Mouse (Mus musculus) spleen, adult 12 weeks (tissue): ENCODE data around the gene Adamts13.

ENCODE experiments used
- DNase-seq: peaks from one replicate; pipeline ENCODE4 v3.0.0; 2022; ENCODE audit warnings: low spot score

Adamts13 gene

DNA sequence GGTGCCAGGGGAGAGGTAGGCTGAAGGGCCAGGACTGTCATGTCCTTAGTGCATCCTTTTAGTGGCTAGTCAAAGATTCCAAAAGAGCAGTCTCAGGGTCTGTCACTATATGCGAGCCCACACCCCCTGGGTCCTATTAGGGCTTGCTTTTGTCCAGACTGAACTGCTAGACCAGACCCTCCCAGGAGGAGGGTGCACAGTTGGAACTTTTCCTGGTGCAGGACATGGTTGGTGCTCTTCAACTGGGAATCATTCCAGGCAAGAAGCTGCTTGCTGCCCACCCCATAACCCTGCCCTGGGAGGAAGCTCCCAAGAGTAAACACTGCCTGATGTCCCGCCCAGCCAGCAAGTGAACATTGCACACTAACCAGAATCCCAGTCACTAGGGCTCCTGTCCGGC is at the start of gene Adamts13:
Gene Adamts13 (plus strand): TSS at position 301 of the 400 bp plus-strand sequence.
- DNase-seq, result no peak

DNA sequence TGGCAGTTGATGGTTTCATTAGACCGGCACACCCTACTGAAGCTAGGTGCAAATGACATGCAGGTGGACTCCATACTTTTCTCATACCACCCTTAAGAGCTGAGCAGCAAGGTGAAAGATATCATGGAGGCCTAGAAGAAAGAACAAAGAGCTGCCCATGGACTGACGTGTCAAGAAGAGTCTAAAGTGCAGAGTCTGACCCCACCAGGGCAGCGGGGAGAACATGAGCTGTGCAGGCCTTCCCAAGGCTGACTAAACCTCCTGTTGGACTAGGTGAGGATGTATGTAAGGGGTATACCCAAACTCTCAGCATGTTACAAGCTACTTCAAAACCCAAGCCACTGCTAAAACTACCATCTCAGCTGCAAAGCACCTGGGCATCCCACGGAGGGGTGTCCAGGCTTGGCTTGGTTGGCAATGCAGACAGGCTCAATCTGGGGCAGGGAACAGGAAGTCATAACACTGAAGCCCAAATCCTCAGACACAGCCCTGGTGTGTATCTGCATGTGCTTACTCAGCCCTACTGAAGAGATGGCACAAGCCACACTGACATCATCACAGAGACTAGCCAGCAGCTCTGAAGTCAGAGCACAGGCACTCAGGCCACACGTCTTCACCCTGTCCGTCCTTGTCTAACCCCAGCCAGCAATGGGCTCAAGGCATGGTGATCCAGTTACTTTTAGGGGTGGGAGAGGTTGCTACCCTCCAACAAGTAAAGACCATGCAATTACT is 45.3 kb upstream of the Adamts13 start:
- DNase-seq, result no peak

DNA sequence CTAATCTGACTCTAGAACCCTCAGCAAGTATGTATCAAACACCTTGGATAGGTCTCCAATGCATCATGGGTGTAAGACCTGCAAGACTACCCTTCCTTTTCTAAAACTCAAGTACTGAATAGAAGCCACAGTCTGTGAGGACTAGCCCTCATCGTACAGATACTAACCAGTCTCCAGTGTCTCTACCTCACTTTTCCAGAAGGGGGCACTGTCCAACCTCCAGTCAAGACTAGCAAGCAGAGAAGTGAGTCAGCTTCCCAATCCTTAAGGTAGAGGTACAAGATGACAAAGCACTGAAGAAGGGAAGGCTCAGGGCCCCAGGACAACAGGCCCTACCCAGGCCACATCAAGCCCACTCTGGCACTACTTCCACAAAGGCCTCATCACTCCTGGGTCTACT is 42.8 kb upstream of the Adamts13 start:
- peak; percentile 51 for DNase-seq

DNA sequence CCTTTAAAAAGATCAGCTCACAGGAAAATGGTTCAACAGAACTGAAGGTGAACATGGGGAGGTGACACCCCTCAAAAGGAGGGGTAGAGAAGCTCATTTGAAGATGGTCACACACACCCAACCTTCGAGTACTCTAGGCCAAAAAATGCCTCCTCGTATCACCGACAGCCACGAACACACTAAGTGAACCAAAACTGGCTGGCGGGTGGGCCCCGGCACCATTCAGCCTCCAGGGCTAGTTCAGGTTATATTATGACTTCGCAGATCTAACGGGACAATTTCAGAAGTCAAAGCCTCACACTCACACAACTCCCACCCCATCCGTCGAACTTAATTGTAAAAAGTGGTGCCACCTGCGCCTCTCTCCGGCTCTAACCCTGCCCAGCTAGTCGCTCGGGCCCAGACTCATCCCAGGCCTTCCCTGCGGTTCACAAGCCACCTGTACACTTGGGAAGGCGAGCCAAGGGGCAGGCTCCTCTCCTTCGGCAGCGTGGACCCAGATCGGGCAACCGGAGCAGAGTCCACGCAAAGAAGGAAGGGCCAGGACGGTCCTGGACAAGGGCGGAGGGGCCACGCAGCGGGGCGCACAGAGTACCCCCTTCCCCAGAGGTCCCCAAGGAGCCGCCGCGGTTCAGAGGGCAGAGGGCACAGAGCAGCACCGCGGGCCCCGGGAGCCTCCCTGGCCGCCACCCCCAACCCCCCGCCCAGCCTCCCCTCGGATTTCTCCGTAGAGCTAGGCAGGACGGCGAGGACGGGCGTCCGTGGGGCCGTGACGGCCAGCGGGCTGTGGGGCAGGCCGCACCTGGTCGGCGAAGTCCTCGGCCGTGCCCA is 40.5 kb upstream of the Adamts13 start:
- DNase-seq, result no peak

DNA sequence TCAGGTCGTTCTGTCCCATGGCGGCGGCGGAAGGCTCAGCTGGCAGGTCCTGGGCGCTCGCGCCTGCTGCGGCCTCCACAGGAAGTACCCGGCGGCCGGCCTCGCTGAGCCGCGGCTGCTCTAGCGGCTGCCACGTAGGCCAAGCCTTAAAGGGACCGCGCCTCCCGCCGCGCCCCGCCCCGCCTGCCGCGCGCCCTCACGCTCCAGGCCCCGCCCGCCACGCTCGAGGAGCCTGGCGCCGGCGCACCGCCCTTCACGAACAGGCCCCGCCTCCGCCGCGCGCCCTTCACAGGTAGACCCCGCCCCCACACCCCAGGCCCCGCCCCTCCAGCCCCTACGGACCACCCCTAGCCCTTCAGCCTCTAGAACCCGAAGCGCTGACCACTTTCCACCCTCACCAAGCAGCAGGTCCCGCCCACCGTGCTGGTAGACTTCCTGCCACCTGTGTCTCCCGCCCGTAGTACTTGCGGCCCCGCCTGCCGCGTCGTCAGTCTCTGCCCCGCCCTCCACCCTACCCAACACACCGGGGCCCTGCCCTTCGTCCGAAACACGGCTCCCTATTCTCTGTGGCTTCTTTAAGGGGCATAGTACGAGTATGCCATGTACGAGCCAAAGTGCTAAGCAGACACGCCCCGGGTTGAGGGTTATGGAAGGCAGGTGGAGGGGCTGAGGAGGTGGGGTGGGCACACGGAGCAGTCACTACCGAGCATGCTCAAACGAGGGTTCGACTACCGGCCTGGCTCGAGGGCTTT is 39.7 kb upstream of the Adamts13 start, which contains the start of the genes Surf4 and Stkld1:
Gene Surf4 (minus strand): TSS at position 625 of the 752 bp plus-strand sequence.
Gene Stkld1 (plus strand): TSS at position 744 of the 752 bp plus-strand sequence.
- peak; percentile 86 for DNase-seq

DNA sequence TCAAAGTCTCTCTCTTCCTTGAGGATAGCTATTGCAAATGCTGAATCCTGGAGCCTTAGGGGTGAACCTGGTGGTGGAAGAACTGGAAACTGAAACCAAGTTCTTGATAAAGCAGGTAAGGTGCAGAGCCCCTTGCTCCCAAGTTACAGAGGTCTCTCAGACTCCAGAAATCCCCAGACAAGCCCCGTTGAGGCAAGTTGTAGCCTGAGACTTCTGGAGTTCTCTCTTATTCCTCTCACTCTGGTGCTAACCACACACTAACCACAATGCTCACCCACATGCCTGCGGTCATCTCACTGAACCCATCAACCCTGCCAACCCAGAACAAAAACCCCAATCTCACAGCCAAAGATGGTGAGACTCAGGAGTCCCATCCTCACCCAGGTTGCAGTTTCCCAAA is 37.9 kb upstream of the Adamts13 start:
- no peak for DNase-seq

DNA sequence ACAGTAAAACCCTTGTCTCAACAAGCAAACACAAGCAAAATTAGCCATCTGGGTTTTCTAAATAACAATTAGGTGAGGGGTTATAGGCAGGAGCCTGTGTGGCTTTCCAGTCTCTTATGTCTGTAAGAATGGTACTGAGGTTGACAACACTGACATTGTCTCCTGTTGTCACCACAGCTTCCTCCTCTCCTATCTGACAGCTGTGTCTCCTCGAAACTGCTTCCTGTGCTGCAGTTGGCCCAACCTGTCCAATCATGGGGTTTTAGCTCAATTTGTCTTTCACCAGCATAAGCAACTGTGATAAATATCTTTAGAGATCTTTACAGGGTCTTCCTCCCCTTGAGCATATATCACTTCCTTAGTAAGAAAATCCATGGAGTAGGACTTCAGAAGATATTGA is 36.8 kb upstream of the Adamts13 start:
- DNase-seq, result no peak

DNA sequence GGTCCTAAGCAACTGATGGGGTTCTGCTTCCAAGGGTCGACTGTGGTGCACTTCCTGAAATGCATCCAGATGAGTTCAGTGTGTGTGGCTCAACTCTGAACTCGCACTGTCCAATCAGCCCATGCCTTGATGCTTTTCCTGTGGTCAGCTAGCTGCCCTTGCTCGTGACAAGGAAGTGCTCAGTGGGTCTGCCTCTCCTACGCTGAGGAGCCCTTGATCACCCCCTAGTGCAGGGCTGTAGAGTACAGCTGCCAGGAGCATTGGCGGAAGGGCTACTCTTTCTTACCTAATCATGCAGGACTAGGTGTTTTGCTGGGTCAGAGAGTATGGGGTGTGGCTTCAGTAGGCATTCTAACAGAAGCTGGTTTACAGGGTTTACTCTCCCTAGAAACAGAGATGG is 31.7 kb upstream of the Adamts13 start:
- DNase-seq, result no peak

DNA sequence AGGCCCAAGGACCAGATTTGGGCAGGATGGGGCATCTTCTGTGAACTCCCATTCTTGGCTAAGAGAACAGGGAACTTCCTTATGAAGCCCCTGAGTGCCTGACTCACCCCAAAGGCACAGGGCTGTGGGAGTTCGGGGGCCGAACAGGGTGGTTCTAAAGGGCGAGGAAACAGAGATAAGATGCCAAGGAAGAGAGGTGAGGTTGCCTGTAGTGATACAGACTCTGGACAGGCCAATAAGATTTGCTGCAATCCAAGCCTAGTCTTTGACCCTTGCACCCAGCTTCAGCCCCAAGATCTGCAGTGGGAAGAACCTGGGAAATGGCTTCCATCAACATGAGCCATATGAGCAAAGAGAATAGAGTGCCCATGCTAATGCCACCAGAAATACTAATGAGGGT is 30.0 kb upstream of the Adamts13 start:
- DNase-seq, result no peak

DNA sequence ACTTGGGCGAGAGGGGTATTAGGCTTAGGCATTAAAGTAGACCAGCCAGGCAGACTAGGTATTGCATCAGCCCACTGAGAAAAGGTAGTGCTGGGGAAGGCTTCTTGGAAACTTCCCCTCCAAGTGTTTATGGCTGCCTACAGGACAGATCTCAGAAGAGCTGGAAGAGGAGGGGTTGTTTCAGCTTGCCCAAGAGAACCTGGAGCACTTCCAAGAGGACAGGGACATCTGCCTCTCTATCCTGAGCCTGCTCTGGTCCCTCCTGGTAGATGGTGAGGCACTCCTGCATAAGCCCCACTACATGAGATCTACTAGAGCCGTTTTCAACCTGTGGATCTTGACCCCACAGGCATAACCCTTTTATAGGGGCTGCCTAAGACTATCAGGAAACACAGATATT is 22.8 kb upstream of the Adamts13 start:
- DNase-seq, result no peak

DNA sequence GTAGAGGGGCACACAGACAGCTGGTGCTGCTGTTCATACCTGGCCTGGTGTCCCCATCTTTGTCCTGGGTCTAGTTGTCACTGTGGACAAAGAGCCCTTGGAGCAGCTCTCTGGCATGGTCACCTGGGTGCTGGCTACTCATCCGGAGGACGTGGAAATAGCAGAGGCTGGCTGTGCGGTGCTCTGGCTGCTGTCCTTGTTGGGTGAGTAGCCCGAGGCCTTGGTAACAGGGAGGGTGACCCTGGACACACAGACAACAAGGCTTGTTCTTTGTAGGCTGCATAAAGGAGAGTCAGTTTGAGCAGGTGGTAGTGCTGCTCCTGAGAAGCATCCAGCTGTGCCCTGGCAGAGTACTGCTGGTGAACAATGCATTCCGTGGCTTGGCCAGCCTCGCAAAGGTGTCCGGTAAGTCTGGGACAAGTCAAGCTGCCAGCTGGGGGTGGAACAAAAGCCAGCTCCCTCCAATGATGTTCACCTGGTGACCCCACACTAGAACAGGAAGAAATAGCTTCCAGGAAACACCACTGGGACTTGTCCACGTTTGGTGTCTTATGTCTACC is 21.8 kb upstream of the Adamts13 start:
- no peak for DNase-seq

DNA sequence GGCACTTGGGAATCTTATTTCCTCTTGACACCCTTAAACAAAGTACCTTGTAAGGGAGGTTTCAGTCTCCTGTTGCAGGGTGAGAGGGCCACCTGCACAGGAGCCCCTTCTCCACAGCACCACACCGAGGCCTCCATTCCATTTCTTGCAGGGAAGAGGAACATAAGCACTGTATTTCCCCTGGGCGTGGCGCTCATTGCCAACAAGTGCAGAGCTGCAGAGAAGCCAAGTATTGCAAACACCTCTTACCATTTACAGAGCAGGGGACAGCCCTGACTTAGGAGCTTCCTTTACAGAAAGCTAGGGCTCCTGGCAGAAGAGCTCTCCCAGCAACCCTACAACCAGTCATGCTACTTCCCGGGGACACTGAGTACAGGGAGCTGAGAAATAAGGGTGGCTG is 21.0 kb upstream of the Adamts13 start:
- no peak for DNase-seq

DNA sequence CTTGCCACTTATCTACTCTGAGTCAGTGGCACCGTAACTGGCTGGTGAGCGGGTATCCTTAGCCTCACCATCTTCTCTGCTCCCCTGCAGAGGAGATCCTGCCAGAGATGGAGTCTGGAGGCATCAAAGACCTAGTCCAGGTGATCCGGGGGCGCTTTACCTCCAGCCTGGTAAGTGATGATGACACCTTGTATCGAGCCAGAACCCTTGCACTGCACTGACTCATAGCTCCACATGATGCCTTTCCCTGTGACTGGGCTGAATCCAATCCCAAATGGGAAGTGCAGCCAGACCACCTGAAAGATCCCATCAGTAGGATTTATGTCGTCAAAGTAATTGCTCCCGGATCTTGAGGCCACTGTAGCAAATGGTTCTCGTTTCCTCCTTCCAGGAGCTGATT is 20.4 kb upstream of the Adamts13 start:
- no peak for DNase-seq

DNA sequence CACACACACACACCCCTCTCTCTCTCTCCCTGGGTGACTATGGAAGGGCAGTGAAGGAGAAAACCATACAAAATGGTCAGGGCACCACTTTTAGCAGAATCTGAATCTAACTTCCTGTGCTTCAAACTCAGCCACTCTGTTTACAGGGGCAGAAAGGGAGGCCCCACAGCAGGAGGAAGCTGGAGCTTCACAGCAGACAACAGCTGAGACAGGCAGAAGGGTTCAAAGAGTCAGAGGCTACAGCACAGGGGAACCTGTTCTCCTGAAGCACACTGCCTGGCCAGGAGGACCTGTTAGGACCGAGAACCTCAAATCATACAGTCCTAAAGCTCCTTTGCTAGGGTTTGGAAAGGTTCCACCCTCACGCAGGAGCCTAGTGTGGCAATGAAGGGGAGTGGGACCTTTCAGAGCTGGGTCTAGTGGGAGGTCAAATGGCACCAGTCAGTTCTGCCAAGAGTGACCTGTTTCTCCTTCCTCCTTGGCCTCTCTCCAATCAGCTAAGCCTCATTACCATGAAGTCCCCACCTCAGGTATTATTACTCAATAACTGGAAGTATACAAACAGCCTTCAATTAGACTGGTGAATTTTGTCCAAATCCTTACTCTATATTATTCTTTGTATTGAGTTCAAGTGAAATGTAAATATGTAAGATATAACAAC is 18.4 kb upstream of the Adamts13 start:
- no peak for DNase-seq

DNA sequence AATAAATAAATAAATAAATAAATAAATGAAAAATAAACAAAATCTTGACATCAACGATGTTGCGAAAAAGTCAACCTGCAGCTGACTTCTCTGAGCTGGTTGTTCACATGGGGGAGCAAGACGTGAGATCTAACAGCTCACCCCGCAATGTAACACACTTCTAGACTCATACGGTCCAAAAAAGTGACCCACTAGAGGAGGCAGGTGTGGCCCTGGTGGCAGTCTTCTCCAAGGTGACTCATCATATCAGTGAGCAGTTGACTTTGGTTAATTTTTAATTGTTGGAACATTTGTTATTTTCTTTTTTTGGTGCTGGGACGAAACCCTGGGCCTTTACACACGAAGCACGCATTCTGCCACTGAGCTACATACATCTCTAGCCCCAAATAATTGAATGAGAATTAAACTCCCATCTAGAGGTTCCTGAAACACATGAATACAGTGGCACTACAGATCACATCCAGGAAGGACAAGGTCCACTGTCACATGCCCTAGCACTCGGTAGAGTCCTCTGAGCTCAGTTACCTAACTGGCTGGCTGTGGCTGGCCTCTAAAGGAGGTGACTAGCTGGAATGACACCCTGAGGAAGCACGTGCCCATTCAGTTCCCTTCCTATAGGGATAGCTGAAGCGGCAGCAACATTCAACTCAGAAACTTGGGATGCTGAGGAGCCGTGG is 16.3 kb upstream of the Adamts13 start:
- DNase-seq, result no peak

DNA sequence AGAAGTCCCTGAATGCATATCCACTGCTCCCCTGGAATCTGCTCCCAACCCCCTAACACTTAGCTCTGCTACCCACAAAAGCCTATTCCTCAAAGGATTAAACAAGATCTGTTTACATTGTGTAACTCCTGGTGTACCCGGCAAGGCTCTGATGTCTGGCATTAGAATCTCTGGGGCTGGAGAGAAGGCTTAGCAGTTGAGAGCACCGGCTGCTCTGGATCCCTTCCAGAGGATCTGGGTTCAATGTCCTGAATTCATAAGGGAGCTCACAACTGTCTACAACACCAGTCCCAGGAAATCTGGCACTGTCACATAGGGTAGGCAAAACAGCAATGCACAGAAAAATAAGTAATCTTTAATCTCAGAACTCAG is 15.7 kb upstream of the Adamts13 start:
- no peak for DNase-seq

DNA sequence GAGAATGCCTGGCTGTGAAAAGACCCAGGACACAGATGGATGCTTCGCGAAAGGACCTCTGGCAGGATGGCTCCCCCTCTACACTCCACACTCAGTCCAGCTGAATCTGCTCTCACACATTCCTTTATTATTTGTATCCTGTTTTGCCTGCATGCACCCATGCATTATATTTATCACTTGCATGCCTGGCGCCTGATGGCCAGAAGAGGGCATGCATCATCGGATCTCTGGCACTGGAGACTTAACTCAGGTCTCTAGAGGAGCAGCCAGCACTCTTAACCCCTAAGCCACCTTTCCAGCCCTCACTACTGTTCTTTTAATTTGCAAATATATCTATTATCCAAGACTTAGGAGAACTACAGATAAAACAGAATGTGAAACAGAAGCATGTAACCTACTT is 12.5 kb upstream of the Adamts13 start:
- DNase-seq, result no peak

DNA sequence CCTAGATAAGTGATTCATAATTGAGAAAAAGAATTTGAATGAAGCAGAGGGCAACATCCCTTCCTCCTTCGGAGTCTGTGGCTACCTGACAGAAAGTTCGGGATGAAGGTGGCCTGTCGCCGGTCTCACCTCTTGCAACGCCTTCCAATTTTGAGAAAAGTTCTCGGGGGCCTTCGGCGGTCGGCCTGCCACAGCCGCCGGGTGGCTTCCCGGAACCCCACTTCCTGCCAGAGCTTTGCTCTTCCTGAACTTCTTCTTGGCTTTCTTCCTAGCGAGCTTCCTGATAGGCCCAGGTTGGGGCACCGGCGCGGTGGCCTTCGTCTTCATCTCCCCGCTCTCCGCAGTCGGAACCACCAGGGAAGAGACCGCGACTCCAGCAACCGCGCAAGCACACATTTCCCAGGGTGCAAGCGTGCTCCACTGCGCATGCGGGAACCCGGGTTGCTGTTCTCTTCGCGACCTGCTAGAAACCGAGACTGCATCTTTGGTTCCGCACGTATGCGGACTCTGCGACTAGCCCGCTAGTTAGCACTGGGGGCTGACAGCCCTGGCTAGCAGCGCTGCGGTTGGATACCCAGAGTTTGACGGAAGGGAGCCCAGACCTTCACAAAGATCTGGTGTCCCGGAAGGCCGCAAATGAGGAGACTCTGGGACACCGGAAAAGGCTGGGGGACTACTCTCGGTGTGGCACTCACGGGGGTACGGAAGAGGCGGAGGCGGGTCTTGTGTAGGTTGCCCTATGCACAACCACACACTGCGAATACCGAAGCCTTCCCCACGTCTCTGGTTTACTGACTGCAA is 9.1 kb upstream of the Adamts13 start, which contains the start of gene Rexo4:
Gene Rexo4 (minus strand): TSS at position 464 of the 801 bp plus-strand sequence.
- DNase-seq, result peak; percentile 86

DNA sequence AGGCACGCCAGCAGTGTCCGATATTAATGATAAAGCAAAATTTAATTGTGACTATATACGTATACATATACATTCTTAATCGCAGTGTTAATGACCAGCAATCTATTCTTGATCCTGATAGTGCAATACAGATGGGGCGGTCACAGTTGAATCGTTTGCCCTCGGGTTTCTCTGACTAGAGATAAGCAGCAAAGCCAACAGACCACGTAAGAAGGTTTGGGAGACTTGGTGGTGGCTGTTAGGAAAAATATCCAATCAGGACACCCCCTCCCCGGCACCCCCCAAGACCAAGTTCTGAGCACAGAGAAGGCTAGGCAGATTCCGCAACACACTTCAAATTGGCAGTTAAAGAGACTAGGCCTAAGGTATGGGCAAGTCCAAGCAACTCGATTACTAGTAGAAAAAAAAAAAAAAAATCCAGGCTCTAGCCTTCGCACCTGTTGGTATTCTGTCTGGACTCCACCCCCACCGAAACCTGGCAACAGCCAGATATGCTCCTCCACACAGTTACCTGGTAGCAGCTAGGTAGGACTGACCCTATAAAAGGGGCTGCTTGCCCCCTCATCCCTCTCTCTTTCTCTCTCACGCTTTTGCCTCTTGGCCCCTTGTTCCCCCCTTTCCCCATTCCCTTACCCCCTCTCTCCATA is 8.4 kb upstream of the Adamts13 start:
- DNase-seq, result no peak

DNA sequence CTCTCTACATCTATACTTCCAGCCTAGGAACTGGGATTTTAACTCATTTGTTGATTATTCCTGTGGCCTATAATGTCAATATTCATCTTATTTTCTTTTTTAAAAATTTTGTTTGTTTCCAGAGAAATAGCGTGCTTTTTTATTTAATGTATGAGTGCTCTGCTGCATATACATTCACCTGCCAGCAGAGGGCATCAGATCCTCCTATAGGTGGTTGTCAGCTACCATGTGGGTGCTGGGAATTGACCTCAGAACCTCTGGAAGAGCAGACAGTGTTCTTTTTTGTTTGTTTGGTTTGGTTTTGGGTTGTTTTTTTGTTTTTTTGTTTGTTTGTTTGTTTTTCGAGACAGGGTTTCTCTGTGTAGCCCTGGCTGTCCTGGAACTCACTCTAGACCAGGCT is 6.0 kb upstream of the Adamts13 start:
- DNase-seq, result no peak
